Mouse (Mus musculus): ENCODE measurements around the gene Chchd3.

GRCm38 (mm10) chr6:32981253-32981652 lies 78.8 kb downstream of the Chchd3 start:
- TF ChIP-seq POLR2A (IDR thresholded peaks at IDR 0.05; ENCODE audit: insufficient read depth, low read depth, low read length) (no peak), CTCF (IDR thresholded peaks at IDR 0.05; ENCODE audit: insufficient read depth, low read depth, low read length) (no peak)
